Mouse (Mus musculus) lung, adult 2 months (tissue): ENCODE measurements around the gene Setd1a.

ENCODE experiments used
- CTCF ChIP-seq: fragments of 200-500 bp; IDR thresholded peaks from 2 replicates; pipeline ENCODE4 v1.5.1; 2011; ENCODE audit warnings: mild to moderate bottlenecking, low read length, control low read depth; ENCODE audit not compliant: insufficient read depth
- POLR2A ChIP-seq: fragments of 200-500 bp; IDR thresholded peaks from 2 replicates; pipeline ENCODE4 v1.6.1; 2011; ENCODE audit warnings: low read depth, mild to moderate bottlenecking, control low read depth, low read length, borderline replicate concordance; ENCODE audit errors: extremely low read depth

GRCm38 (mm10) chr7:127814241-127814921 is 37.9 kb downstream of the Setd1a start:
- no peak for TF ChIP-seq POLR2A
- TF ChIP-seq CTCF = no peak
